Mouse (Mus musculus) left cerebral cortex, postnatal 36 days (tissue): ENCODE data around the gene Hnrnpf. TPM values are rescaled to one million over a fixed set of nuclear protein-coding genes. Genes with fewer than 3 reads are reported as not detected.

Source experiments
- DNase-seq, 2 experiments: peaks; one replicate each; pipeline ENCODE4 v3.0.0; 2021 to 2022; ENCODE audit warnings: low spot score in 2 of 2, mixed read lengths in 1 of 2
- intact Hi-C: fragments of 180-260 bp; cut with DNase I; formaldehyde crosslinking; loops from one replicate; pipeline ENCODE4 v1.15.1; 2025
- microRNA-seq: library from miRNA; unstranded; fragments of <30 nt; microRNA quantifications from one replicate; pipeline ENCODE4 v1.2.0, GENCODE M21; 2022
- total RNA-seq, 2 experiments: library from RNA; stranded (reverse); gene quantifications; 2 replicates each; pipeline ENCODE4 v1.2.3; 2021

Gene Hnrnpf
- total RNA-seq, 2 experiments from 2014 or later = 122 to 123 TPM

DNA sequence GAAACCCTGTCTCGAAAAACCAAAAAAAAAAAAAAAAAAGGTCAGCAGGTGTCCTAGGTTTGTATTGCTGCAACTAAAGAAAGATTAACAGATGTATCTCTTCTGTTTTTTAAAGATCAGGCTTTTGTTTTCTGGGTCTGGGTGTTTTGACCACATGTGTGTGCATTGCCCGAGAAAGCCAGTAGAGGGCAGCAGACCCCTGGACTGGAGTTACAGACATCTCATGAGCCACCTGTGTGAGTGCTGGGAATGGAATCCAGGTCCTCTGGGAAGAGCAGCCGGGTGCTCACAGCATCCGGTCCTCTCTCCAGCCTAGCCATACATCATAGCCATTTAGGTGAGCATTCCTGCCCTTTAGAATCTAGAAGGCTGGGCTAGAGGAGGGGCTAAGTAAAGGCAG, 52.2 kb downstream of the Hnrnpf start:
- DNase-seq = no peak
- intact Hi-C loops = no loop called here

DNA sequence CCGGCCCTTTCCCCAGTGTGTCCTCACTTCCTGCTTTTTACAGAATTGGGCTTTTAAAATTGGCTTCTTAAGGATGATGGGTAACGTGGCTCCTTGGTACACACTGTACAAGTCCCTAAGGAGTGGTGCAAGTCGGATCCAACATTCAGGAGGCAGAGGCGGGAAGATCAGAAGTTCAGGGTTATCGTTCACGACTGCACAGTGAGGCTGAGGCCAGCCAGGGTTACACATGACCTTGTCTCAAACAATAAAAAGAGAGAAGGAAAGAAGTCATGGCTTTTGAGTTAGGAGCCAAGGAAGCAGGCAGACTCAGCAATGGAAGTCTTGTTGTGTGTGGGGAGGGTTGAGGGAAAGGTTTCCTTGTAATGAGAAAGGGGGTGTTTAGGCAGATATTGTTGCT, 56.0 kb downstream of the Hnrnpf start:
- intact Hi-C loops = no loop called here
- DNase-seq = no peak

DNA sequence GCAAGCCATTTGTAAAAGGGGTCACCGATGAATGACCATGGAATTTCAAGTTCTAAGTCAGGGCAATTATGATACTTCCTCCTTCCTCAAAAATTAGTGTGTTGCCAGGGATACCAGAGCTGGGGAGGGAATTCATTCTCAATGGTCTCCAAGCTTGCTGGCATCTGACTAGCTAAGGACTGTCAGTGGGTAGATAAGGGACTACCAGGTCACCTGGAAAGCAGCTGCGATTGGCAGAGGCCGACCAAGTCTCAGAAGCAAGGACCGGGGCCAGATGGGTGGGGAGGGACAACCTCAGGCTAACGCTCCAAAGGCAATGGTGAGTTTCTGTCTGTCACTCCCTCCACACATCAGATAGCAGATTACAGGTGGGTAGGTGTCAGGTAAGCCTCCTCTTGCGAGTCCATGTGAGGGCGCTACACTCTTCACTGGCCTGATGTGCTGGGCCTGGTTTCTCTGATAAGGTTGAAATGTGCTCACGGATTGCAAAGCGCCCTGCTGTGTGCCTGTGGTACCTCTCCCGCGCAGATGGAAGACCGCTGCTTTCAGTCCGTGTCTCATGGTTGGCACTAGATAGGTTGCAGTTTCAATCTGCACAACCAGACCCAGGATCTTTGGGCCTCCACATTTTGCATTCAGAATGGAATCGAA, 56.9 kb downstream of the Hnrnpf start:
- peak in 1 of 2 experiments; percentile 23 for DNase-seq
- intact Hi-C loops = no loop called here

DNA sequence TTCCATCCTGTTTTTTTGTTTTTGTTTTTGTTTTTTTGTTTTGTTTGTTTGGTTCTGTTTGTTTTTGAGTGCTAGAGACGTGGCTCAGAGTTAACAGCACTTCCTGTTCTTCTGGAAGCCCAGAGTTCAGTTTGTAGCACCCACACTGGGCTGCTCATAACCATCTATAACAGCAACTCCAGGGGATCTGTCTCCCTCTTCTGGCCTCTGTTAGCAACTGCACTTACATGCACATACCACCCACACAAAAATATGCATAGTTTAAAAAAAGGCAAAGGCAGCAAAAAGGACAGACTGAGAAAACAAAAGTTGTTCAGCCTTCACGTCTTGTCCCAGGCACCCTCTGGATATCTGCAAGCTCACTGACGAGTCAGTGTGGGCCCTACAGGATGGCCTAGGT, 63.1 kb downstream of the Hnrnpf start:
- intact Hi-C loops = no loop called here

DNA sequence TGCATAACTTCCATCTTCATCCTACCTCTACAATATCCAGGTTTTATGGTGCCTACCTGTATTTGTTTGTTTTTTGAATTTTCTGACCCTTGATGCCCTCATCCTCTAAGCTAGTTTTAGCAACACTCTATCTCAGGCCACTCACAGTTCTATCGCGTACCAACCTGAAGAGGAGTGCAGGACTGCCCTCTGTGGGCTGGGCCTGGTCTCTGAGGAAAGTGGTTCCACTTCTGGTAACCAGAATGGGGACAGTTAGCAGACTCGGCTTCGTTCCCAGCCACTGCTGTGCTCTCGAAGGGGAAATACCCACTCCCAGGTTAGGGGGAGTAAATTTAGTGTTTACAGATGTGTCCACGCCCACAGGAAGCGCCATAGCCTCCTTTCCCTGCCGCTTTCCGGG, 66.6 kb downstream of the Hnrnpf start:
- intact Hi-C loops = no loop called here
- DNase-seq = no peak

More for the DNA sequence above, 63.1 kb downstream of the Hnrnpf start:
- DNase-seq = no peak

Small RNA genes within 50 kb of the gene (microRNA-seq; reads per million reads assigned to microRNA genes)
- gene Gm25535 = not detected

Other genes starting within 250 kb of the Hnrnpf start
- 10 to 100 TPM; 60.2 to 64.9 TPM for gene Zfp637, start 59.1 kb upstream of the Hnrnpf start, total RNA-seq
- 10 to 100 TPM; 44.7 to 48.0 TPM for gene Zfp239, start 38.2 kb upstream of the Hnrnpf start, total RNA-seq
- gene Fxyd4, start 37.4 kb downstream of the Hnrnpf start, total RNA-seq = not detected
- gene Rasgef1a, start 111.1 kb downstream of the Hnrnpf start, total RNA-seq = 100 to 1,000 TPM; 208 to 212 TPM
- 10 to 100 TPM; 12.1 to 12.5 TPM for gene Csgalnact2, start 238.8 kb downstream of the Hnrnpf start, total RNA-seq